Mouse (Mus musculus) heart, embryonic 14.5 days (tissue): ENCODE data around the gene Atp2b4. TPM values are rescaled to one million over a fixed set of nuclear protein-coding genes. Genes with fewer than 3 reads are reported as not detected.
"Not testable (repeated sequence)": the region's sequence is repeated elsewhere in the genome, so short reads cannot be mapped to it uniquely, and the experiment has no call there.

Source experiments
- ATAC-seq: fragments of 200-750 bp; cut with Nextera tagmentation; 2 replicates; pipeline ENCODE4 v1.8.0; 2017; ENCODE audit warnings: low read depth, moderate TSS enrichment; ENCODE audit not compliant: insufficient number of reproducible peaks, insufficient read depth, low FRiP score
- H3K27ac ChIP-seq, 2 experiments: fragments of 200-500 bp in 1 of 2; fragments of 300-500 bp in 1 of 2; sonication (generic) in 1 of 2; replicated peaks in 1 of 2; 2 replicates each; pipeline ENCODE4 v1.5.1; 2012 to 2014; ENCODE audit warnings: low read depth in 2 of 2, low read length in 2 of 2, control low read depth in 1 of 2, mild to moderate bottlenecking in 1 of 2, mixed read lengths in 1 of 2; ENCODE audit not compliant: control insufficient read depth in 1 of 2, insufficient read depth in 1 of 2
- H3K27me3 ChIP-seq: fragments of 300-500 bp; sonication (generic); 2 replicates; pipeline ENCODE4 v1.6.1; 2014; ENCODE audit warnings: mild to moderate bottlenecking, low read length, control low read depth; ENCODE audit not compliant: control insufficient read depth, insufficient read depth
- H3K36me3 ChIP-seq: fragments of 300-500 bp; sonication (generic); 2 replicates; pipeline ENCODE4 v1.6.1; 2014; ENCODE audit warnings: mild to moderate bottlenecking, control low read depth, low read length, mixed read lengths; ENCODE audit not compliant: control insufficient read depth, insufficient read depth
- H3K4me1 ChIP-seq, 2 experiments: fragments of 200-500 bp in 1 of 2; fragments of 300-500 bp in 1 of 2; sonication (generic) in 1 of 2; 2 replicates each; pipeline ENCODE4 v1.6.1; 2012 to 2014; ENCODE audit warnings: low read length in 2 of 2, control low read depth in 1 of 2, mixed read lengths in 1 of 2; ENCODE audit not compliant: control insufficient read depth in 2 of 2, insufficient read depth in 2 of 2
- H3K4me2 ChIP-seq: fragments of 300-500 bp; sonication (generic); 2 replicates; pipeline ENCODE4 v1.6.1; 2014; ENCODE audit warnings: mild to moderate bottlenecking, low read length
- H3K4me3 ChIP-seq, 2 experiments: fragments of 200-500 bp in 1 of 2; fragments of 300-500 bp in 1 of 2; sonication (generic) in 1 of 2; 2 replicates each; pipeline ENCODE4 v1.5.1; 2012 to 2014; ENCODE audit warnings: low read length in 2 of 2, mild to moderate bottlenecking in 2 of 2, control low read depth in 1 of 2, low read depth in 1 of 2, moderate library complexity in 1 of 2; ENCODE audit not compliant: control insufficient read depth in 1 of 2, insufficient read depth in 1 of 2
- H3K9ac ChIP-seq: fragments of 300-500 bp; sonication (generic); 2 replicates; pipeline ENCODE4 v1.6.1; 2014; ENCODE audit warnings: mild to moderate bottlenecking, low read length
- H3K9me3 ChIP-seq: fragments of 300-500 bp; sonication (generic); 2 replicates; pipeline ENCODE4 v1.6.1; 2016; ENCODE audit warnings: low read length, control low read depth; ENCODE audit not compliant: control insufficient read depth
- WGBS: fragments of 180-500 bp; shearing (Covaris S2); extraction: QIAGEN DNeasy Blood & Tissue Kit; methylation state at CpG from one replicate; pipeline ENCODE4 v1.1.7; 2014; 5-methylcytosine and 5-hydroxymethylcytosine counted together
- polyA plus RNA-seq: library from polyadenylated mRNA; unstranded; fragments of >200 nt; fragmentation: Nextera tagmentation; extraction: Ambion mirVana; gene quantifications from 2 replicates; pipeline ENCODE4 v1.2.1, GENCODE M21; 2014

Atp2b4 gene
- polyA plus RNA-seq, 1 experiment from 2014 or later, result 21.3 TPM

DNA sequence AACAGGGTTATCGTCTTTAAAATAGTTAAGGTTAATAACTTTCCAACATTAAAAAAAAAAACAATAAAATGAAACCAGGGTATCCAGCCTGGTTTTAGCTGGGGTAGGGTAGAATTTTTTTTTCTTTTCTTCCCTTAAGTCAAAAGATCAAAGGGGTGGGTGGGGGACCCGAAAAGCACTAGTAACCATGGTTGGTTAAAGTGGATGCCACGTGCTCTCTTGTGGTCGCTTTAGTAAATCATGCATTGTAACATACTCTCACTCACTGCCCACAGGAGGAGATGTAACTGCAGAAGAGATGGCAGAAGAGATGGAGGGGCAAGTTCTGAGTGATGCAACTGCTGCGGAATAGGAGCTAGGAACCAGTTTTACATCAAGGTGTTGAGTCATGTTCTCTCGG lies 89.5 kb downstream of the Atp2b4 start:
- no peak overlapping the region for H3K4me2 ChIP-seq
- H3K27me3 ChIP-seq, result no peaks in the 10 kb centered on the region
- H3K27ac ChIP-seq, result no peak overlapping the region
- H3K4me3 ChIP-seq, result no peak overlapping the region
- 71% methylated on average over 6 of the region's 6 CpGs for WGBS
- no peak overlapping the region for H3K9ac ChIP-seq
- no peaks in the 10 kb centered on the region for H3K9me3 ChIP-seq
- H3K4me1 ChIP-seq, result peaks cover 3 to 4% of the 10 kb centered on the region in 2 experiments; a peak in 2 of 4 replicates
- no peak for ATAC-seq
- H3K36me3 ChIP-seq, result peaks cover 57% of the 10 kb centered on the region

DNA sequence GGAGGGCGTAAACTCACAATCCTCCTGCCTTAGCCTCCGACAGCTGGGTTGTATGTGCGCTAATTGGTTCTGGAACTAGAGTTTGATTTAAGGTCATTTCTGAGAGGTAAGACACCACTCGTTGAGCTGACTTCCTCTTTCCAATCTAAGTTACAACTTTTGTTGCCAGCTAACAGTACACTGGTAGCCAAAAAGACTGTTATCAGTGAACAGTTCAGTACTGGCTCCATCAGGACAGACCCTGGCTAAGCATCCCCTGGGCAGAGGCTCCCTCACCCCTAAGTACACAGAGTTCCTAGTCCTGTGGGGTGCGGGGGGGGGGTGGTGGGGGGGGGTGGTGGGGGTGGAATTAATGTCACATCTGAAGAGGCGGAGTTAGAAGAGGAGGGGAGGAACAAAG lies 89.9 kb downstream of the Atp2b4 start:
- Histone ChIP-seq H3K4me2 (no peak overlapping the region), H3K4me1 (peaks cover under 1 to 3% of the 10 kb centered on the region in 2 experiments; a peak in 2 of 4 replicates), H3K36me3 (peaks cover 57% of the 10 kb centered on the region), H3K9ac (no peak overlapping the region), H3K4me3 (no peak overlapping the region), H3K9me3 (no peaks in the 10 kb centered on the region), H3K27ac (no peak overlapping the region), H3K27me3 (no peaks in the 10 kb centered on the region)
- 71% methylated on average over 6 of the region's 6 CpGs for WGBS
- ATAC-seq, result no peak

GRCm38 (mm10) chr1:133709292-133709691 lies 91.5 kb downstream of the Atp2b4 start:
- no peaks in the 10 kb centered on the region for H3K27me3 ChIP-seq

GRCm38 (mm10) chr1:133701824-133702223 lies 99.0 kb downstream of the Atp2b4 start:
- not testable (repeated sequence) for H3K4me3 ChIP-seq, ATAC-seq, H3K4me2 ChIP-seq, H3K27me3 ChIP-seq, H3K9ac ChIP-seq, H3K4me1 ChIP-seq, H3K9me3 ChIP-seq, H3K27ac ChIP-seq
- WGBS, result 22% methylated on average over 1 of the region's 2 CpGs
- H3K36me3 ChIP-seq, result peaks cover 31% of the 10 kb centered on the region

More at GRCm38 (mm10) chr1:133709292-133709691, 91.5 kb downstream of the Atp2b4 start:
- Histone ChIP-seq H3K36me3 (peaks cover 60% of the 10 kb centered on the region), H3K4me2 (no peak overlapping the region), H3K9me3 (no peaks in the 10 kb centered on the region), H3K4me1 (peaks cover 0 to 3% of the 10 kb centered on the region in 2 experiments; a peak in 1 of 4 replicates), H3K4me3 (no peak overlapping the region), H3K27ac (no peak overlapping the region), H3K9ac (no peak overlapping the region)
- no peak for ATAC-seq
- WGBS, result 84% methylated on average over 3 of the region's 3 CpGs

GRCm38 (mm10) chr1:133697935-133698620 lies 102.8 kb downstream of the Atp2b4 start:
- Histone ChIP-seq H3K9me3 (no peaks in the 10 kb centered on the region), H3K27ac (no peak overlapping the region), H3K27me3 (no peaks in the 10 kb centered on the region), H3K4me3 (no peak overlapping the region), H3K9ac (no peak overlapping the region), H3K36me3 (0 out of 2 replicates have a peak, but pooled peaks cover 5% of the 10 kb centered on the region), H3K4me1 (peaks cover 29 to 35% of the 10 kb centered on the region in 2 experiments), H3K4me2 (no peak overlapping the region)
- 95% methylated on average over 12 of the region's 12 CpGs for WGBS
- no peak for ATAC-seq

GRCm38 (mm10) chr1:133695901-133696300 lies 104.9 kb downstream of the Atp2b4 start:
- no peak overlapping the region for H3K9ac ChIP-seq
- no peaks in the 10 kb centered on the region for H3K36me3 ChIP-seq
- ATAC-seq, result peak; percentile 70; the same call in 1 of the 2 replicates
- H3K27me3 ChIP-seq, result no peaks in the 10 kb centered on the region
- H3K4me1 ChIP-seq, result peaks cover 33 to 39% of the 10 kb centered on the region in 2 experiments
- H3K9me3 ChIP-seq, result no peaks in the 10 kb centered on the region
- peak overlapping the region; percentile 91 to 97 for H3K27ac ChIP-seq
- WGBS, result 18% methylated on average over 7 of the region's 7 CpGs
- peak overlapping the region; percentile 14; the same call in 1 of the 2 replicates for H3K4me2 ChIP-seq
- H3K4me3 ChIP-seq, result no peak overlapping the region

DNA sequence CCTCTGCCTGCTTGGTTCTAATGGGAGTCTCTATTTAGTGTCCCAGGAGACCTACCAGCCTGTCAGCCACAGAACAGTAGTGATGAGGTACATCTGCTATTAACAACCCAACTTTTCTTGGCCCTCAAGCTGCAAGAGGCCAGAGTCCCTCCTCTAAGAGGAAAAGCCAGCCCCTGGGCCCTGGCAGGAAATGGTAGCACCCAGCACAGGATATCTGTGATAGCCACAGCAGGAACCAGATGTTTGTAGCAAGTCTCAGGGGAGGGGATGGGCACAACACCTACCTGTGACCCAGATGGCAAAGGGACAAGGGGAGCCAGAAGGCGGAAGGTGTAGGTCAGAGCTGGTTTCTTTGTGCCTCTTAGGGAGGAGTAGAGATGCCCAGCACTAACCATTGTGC lies 106.0 kb downstream of the Atp2b4 start:
- ATAC-seq, result no peak
- 73% methylated on average over 1 of the region's 1 CpGs for WGBS
- Histone ChIP-seq H3K9ac (no peak overlapping the region), H3K36me3 (no peaks in the 10 kb centered on the region), H3K27ac (peak overlapping the region; percentile 91 to 97), H3K4me2 (no peak overlapping the region), H3K4me1 (peaks cover 33 to 39% of the 10 kb centered on the region in 2 experiments), H3K9me3 (no peaks in the 10 kb centered on the region), H3K27me3 (no peaks in the 10 kb centered on the region), H3K4me3 (no peak overlapping the region)
